Mouse (Mus musculus): ENCODE results near the gene Ldlr.
A peak's percentile ranks its signal among the peaks of the same experiment; 100 is the strongest.
"Not testable (repeated sequence)": the region's sequence is repeated elsewhere in the genome, so short reads cannot be mapped to it uniquely, and the experiment has no call there.

Gene Ldlr

DNA sequence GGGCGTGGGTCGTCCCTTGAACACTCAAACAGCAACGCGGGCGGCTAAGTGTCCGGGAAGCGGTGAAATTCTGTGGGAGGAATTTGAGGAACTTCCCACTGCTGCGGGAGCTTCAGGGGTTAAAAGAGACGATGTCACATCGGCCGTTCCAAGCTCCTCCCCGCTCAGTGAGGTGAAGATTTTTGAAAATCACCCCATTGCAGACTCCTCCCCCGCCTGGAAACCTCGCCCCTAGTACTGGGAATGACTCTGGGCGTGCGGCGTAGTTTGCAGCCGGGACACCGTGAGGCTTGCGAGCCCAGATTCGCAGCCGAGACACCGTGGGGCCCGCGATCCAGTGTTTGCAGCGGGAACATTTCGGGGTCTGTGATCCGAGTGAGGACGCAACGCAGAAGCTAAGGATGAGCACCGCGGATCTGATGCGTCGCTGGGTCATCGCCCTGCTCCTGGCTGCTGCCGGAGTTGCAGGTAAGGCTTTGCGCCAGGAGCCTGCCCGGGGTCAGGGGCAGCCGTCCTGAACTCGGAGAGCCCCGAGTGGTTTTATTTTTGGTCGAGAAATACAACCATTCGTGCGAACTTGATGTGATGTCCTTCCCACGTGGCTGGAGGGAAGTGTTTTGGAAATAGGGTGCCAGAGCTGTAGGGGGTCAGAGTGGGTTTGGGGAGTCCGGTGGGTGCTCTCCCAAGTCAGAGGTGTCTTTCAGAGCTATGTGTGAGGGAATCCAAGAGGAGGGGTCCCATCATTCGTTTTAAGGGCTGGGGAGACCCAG is at the start of gene Ldlr:
Ldlr (plus strand) TSS at position 107 of the 770 bp plus-strand sequence.
- DNase-seq = peak; percentile 75

DNA sequence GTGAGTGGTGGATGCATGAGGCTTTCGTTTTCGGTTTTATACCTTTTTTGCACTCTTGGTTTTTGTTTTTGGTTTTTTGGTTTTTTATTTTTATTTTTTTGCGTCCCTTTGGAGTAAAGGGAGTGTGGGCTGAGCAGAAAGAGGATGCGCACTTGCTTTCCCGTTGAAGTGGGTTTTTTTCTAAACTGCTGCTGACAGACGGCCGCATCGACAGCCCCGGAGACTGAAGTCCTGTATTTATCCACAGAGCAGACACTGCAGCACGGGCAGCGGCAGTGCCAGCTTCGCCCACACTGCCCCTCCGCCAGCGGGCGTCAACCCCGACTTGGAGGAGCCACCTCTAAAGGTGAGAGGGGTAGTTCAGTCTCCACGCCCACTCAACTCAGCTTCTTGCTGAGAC is 45.6 kb upstream of the Ldlr start:
- DNase-seq = no peak

DNA sequence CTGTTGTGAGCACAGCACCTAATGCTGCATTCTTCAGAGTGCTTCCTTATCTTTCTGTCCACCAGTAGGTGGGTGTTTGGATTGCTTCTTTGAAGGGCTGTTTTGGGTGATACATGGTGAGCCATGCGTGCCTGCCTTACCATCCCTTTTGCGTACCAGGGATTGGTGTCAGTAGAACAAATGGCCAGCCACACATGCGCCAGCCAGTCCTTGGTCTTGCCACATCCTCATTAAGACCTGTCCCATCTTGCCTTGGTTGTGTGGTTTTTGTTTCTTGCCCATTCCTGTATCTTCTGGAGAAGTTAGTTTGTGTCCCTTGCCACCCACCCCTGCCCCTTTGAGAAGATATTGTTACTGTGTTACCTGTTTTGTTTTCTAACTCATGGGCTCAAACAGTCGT is 42.8 kb upstream of the Ldlr start:
- no peak for DNase-seq

DNA sequence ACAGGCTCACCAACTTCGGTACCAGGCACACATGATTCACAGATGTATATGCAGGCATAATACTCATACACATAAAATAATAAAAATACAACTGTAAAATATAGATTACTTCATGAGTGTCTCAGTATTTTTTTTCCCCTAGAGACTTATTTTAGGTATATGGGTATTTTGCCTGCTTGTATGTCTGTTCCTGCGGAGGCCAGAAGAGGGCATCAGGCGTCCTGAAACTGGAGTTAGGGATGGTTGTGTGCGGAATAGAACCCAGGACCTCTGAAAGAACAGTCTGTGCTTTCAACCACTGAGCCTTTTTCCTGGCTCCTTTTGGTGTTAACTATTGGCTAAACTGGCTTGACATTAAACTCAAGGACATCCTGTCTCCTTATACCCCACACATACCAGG is 40.5 kb upstream of the Ldlr start:
- DNase-seq = no peak

DNA sequence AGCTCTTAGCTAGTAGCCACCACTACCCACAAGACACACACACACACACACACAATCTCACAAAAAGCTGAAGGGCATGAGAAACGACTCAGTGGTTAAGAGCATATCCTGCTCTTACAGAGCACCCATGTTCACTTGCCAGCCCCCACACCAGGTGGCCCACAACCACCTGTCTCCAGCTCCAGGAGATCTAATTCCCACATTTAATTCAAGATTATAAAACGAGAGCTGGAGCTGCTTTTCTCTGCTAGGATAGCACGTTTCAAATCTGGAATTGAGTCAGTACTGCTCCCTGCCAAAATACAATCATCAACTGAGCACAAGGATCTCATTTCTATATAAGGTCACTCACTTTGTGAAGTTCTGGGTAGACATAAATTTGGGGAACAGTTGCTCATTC is 39.4 kb upstream of the Ldlr start:
- no peak for DNase-seq

DNA sequence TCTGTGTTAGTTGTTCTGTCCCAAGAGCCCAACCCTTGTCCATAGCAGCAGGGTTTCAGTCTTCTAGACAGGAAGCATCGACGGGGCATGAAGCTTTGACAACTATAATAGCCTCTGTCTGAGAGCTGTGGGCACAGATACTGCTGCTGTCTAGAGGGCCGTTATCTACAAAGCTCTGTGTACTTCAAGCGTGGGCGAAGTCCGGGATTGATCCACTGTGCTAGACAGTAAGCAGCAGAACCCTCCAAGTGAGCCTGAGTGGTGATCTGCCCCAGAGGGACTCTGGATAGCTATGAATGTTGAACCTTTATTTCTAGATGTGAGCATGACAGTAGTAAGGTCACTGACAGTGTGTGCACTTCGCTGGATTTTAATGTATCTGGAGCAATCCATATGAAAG is 34.7 kb upstream of the Ldlr start:
- no peak for DNase-seq

DNA sequence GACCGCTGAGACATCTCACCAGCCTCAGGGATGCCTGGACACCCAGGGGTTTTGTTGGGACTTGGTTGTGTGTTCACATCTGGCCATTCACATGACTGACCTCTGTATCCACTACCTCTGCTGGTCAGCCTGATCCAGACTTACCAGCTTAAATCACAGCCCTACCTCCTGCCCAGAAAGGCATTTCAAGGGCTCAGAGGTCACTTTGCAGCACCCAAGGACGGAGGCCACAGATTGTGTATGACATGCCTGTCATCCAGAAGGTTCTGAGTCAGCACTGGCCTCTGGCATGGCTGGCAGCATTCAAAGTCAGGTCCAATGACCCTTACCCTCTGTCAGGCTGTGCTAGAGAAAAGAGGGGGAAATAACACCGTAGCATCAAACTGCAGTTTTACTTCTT is 33.3 kb upstream of the Ldlr start:
- DNase-seq = no peak

DNA sequence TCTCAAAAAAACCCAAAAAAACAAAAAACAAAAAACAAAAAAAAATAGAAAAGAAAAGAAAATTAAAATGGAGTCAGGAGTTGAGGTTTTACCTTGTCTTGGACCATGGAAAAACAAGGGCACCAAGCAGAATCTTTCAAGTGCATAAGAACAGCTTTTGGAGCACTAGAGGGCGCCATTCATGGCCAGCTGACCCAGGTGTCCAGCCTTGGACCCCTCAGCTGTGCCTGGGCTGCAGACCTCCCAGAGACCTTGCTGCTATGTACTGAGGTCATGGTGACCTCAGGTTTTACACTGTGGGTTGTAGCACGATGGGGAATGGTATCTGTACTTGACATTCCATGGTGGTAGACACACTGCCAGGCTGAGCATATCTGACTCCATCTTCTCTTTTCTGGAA is 31.4 kb upstream of the Ldlr start:
- peak; percentile 47 for DNase-seq

DNA sequence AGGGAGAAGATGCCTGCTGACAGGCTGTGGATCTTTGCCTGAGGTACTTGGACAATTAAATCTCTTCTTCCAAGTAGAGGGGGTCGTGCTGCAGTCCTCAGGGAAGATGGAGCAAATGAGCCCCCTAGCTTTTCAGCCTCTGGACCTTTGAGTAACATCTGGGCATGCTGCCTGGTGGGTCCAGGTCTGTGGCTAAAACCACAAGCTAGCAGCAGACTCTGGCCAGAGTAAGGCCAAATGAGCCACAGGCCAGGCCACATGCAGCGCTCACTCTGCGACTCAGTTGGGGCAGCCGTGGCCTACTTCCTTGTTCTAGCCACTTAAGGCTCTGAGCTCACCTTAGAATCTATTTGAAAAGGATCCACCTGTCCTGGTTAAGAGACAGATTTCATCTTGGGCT is 30.8 kb upstream of the Ldlr start:
- DNase-seq = no peak

DNA sequence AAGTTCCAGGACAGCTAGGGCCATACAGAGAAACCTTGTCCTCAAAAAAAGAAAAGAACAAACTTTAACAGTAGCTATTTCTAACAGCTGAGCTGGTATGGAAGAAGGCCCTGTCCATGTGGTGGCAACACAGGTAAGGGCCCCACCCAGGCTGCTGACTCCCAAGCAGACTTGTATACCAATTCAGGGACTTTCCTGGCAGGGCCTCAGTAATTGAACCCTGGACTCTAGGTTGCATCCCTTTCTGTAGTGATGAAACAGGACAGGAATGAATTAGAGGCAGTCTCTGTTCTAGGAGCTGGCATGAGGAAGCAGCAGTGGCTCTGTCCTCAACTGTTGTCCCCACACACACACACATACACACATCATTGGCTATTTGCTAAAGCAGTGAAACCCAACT is 29.2 kb upstream of the Ldlr start:
- no peak for DNase-seq

DNA sequence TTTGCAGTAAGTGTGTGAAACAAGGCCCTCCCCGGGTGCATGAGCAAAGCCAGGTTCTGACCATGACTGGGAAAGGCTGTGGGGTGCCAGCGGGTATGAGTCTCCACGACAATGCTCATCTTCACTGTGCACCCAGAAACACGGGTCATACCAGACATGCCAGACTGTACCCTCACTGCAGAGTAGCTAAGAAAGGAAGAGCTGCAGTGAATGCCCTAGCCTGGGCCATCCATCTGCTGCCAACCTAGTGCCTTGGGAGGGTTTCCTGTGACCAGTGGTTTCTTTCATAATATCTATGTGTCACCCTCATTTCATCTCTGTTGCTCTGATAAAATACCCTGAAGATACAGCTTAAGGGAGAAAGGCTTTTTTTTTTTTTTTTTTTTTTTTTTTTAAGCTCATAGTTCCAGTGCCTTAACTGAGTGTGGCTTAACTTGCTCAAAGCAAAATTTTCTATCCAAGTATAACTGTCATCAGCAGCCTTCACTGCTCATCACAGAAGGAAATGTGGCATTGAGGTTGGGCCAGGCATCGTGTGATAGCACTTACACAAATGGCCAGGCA is 28.0 kb upstream of the Ldlr start:
- DNase-seq = no peak

DNA sequence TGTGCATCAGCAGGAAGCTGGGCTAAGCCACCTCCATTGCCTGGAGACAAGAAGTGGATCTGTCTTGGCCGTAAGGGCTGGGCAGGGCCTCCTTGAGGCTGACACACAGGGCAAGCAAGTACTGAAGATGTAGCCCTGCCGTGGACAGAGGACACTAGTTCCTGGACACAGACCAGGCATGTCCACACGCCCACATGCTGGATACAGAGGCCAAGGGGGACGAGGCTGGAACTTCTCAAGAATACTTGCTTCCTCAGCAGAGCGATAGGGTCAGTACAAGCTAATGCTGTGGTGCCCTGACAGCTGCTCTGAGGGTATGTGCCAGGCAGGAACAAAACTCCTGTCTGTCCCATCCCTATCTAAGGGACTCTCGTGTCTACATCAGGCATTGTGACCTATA is 26.2 kb upstream of the Ldlr start:
- DNase-seq = no peak

DNA sequence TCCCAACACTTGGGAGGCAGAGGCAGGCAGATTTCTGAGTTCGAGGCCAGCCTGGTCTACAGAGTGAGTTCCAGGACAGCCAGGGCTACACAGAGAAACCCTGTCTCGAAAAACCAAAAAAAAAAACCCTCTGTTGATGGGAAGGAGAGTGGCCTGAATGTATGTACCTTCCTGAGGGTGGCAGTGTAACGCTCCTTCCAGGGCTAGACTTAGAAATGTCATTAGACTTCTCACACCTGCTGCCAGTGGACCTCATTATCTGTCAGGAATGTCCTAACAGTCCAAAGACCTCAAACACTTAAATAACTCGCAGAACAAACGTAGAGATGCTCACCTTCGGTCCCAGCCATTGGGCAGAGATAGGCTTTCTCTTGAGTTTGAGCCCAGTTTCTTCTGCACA is 24.0 kb upstream of the Ldlr start:
- DNase-seq = not testable (repeated sequence)

DNA sequence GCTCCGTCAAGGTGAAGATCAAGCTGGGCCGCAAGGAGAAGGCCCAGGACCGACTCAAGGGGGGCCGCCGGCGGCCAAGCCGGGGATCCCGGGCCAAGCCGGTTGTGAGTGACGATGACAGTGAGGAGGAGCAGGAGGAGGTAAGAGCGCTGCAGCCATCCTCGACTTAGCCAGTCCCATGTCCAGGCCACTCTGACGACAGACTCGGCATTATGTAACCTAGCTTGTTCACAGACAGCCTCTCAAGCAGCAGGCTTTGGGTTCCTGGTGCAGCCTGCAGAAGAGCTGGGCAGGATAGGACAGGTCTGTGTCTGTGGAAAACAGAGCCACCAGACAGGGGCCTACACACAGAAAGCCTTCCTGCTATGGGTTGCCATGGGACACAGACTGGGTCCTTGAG is 22.2 kb upstream of the Ldlr start:
- no peak for DNase-seq

DNA sequence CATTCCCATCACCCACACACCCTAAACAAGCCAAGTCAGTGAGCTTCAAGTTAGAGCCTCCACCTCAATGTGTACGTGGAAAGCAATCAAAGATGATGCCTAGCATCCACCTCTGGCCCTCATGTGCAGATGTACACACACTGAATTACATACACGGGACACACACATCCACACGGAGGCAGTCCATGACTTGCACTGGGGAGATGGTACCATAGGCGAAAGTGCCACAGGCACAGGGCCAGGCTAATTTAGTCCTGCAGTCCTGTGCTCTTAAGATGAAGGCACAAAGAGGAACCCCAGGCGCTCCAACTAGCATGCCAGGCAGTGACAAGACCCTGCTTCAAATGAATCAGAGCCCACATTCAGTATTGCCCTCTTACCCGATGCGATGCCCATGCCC is 19.8 kb upstream of the Ldlr start:
- no peak for DNase-seq

DNA sequence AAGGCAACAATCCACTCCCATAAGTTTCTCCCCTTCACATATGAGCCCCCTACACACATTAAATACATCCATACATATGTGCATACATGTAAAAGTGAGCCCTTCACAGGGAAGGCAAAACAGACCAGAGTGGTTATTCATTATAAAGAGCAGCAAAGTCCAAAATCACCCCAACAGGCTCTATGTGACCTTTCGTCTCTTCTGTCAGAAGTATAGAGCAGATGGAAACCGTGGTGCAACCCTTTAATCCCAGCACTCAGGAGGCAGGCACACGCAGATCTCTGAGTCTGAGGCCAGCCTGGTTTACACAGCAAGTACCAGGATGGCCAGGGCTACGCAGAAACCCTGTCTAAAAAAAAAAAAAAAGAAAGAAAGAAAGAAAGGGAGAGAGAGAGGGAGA is 17.2 kb upstream of the Ldlr start:
- no peak for DNase-seq

DNA sequence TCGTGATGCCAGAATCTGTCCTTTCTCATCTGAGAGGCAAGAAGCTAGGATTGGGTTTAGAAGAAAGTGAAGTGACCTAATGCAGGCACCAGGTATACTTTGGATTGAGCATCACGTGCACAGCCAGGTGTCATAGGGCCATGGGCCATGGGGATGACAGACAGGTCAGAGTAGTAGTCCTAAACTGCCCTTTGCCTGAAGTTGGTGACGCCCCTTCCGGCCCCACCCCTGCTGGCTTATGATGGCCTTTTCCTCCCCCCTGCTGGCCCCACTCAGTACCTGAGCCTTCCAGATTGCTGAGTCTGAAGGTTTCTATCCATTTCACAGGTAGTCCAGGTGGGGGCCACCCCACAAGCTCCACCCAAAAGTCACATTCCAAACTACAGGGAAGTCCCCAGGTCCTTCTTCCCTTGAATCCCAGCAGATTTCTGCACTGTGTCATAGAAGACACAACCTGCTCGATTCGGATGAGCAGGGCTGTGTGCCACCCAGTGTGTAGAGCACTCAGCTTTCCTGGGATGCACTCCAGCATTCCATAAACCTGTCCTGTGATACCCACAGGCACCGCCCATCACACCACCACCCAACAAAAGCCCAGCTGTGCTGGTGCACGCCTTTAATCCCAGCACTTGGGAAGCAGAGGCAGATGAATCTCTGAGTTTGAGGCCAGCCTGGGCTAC is 16.6 kb upstream of the Ldlr start:
- no peak for DNase-seq

DNA sequence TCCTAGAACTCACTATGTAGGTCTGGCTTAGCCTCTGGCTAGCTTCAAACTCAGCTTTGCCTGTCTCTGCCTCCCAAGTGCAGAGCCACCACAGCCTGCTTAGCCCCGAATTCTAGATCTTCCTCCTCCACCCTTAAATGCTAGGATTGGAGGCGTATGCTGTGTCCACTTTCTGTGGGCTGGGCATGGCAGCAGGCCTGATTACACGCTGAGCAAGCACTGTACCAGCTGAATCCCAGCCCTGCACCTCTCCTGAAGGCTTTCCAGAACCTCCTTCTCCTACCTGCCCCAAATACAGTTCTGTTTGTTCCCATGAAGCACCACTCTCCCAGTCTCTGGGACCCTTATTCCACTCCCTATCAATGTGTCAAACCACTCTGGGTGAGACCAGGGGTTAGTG is 13.9 kb upstream of the Ldlr start:
- no peak for DNase-seq

DNA sequence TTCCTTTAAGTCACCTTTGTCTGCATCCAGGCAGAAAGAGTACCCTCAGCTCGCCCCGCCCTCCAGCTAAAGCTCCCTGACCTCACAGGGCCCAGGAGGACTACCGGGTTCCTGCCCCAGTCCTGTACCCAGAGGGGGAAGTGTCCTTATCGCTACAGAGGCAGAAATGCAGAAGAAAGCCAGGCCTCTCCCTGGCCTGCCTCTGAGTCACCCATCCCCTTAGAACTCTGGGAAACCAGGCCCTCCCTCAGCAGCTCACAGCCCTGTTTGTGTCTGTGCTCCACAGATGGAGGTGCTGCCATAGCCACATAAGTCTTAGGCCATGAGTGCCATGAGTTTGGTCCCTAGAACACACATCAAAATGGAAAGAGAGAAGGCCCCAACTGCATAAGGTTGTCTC is 8.0 kb upstream of the Ldlr start:
- DNase-seq = no peak

DNA sequence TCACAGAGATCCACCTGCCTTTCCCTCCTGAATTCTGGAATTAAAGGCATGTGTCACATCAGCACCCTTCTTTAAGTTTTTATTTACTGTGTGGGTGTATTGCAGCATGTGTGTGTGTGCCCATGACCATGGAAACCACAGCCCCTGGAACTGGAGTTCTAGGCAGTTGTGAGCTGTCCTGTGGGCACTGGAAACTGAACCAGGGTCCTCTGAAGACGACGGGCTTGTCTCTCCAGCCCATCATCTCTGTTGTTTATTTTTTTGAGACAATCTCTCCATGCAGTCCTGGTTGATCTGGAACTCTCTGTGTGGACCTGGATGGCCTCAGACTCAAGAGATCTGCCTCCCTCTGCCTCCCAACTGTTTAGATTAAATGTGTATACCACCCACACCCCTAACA is 6.3 kb upstream of the Ldlr start:
- DNase-seq = no peak

DNA sequence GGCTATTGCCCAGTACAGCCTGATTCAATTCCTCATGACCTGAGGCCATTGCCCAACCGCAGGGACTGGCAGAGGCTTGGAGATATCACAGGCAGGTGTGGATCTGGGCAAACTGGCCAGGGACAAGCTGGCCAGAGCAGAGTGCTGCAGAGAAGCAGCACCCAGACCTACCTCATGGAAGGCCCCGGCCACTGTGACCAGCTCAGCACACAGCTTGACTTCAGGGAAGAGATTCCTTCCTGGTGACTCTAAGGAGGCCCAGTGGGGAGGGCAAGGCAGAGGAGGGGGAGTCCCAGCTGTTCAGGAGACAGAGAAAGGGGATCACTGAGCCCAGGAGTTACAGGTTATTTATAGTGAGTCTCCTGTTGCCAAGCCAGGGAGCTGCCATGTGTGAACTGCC is 2.2 kb upstream of the Ldlr start:
- no peak for DNase-seq

DNA sequence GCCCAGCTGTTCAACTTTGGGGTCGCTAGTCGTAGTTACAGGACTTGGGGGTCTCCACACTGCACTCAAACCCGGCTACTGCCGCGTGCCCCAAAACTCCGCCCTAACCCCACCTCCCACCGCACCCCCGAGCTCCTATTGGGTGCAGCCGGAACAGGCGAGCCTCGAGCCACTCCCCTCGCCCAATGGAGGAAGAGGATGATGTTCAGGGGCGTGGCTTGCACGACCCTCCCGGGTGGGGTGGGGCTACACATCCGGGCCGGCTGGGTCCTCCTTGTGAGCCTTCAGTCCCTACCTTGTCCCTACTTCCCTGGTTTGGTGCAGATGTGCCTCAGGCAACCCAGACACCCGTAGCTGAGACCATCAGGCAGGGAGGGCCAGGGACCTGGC is 859 bp downstream of the Ldlr start:
- DNase-seq = peak; percentile 86

DNA sequence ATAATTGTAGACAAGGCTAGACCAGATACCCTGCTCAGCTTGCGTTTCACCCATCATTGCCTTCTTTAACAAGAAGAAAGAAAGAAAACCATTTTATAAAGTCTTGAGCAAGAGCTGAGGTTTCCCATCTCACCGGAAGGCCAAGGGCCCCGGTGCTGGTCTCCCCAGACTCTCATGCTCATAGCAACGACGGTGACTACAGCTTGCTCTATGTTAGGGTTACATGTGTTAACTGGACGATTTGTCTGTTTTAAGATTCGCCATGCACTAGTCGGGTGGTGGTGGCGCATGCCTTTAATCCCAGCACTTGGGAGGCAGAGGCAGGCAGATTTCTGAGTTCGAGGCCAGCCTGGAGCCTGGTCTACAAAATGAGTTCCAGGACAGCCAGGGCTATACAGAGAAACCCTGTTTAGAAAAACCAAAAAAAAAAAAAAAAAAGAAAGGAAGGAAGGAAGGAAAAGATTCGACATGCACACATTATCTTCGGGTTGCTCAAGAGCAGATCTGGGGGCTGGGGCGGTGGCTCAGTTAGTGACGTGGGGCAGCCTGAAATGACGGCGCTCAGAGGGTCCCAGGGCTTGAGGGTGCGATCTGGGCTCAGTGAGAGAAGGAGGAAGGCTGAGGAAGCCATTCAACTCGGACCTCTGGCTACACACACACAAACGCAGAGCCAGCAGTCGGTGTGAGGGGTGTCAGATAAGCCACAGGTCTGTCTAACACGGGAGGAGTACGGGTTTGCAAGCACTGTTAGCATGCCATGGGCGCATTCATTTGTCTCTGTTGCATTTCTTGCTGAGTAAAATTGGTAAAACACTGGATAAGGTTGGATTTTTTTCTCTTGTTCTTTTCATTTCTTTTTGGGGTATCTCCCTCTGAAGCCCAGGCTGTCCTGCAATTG is 2.2 kb downstream of the Ldlr start:
- no peak for DNase-seq
